Mouse (Mus musculus) 3134 (cell line): ENCODE results near the gene Shoc2.

Experiments
- DNase-seq: peaks from one replicate; pipeline ENCODE4 v3.0.0-alpha.2; 2011; ENCODE audit warnings: low spot score; ENCODE audit not compliant: insufficient read length; ENCODE audit errors: extremely low read depth

Shoc2 gene

DNA sequence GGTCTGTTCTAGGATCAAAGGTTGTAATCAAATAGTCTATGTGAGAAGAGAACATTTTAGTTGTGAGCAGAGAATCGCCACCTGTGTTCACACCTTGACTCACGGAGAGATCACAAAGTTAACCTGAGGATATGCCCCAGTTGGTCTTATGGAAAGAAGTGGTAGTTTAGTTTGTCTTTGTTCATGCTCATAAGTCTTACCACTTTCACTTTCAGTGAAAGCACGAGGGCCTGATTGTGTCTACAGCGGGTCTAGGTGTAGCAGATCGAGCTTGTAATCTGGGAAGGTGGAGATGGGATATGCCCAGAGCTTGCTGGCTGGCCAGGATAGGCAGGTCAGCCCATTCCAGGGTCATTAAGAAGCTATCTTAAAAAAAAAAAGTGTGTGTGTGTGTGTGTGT, 70.9 kb downstream of the Shoc2 start:
- DNase-seq, result no peak

DNA sequence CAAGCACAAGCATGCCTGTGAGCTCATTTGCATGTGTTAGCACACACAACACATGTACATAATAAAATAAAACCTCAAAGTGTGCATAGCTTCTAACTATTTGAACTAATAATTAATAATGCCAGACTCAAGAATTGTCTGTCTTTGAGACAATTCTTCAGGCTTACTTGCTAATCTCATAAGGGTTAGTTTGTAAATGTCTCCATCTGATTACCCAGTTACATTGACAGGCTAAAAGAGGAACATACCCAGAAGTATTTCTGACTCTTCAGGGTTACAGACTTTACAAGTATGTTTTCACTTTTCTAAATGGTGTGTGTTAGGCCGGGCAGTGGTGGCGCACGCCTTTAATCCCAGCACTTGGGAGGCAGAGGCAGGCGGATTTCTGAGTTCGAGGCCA, 71.4 kb downstream of the Shoc2 start:
- DNase-seq, result no peak

DNA sequence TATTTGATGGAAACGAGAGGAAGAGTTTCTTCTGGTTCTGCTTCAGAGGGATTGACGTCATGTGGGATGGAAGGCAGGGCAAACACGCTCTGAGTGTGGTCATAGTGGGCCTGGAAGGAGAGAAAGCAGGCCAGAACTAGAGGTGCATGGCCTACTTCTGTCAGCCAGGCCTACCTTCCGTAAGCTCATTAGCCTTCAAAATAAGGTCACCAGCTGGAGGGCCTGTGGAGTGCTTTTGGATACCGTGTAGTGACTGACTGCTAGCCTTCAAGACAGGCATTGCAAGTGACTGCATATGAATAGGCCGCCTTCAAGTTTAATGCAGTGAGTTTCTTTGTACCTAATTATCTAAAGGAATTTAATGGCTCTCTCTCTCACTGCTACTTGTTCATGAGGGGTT, 91.0 kb downstream of the Shoc2 start:
- no peak for DNase-seq

DNA sequence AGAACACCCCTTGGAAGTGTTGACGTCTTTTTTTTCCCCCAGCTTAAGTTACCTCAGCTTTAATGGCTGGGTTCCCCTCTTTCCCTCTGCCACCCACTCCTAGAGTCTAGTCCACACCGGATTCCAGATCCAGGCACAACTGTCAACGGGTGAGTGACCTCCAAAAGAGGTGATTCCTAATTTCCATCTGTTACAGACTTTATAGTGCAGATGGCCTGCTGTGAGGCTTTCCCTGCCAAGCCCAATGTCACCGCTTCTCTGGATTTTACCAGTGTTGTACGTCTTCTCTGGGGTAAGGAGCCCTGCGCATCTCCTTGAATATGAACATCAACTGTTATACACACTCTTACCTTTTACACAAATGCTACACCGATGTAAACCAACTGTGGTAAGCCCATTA, 95.3 kb downstream of the Shoc2 start:
- DNase-seq, result no peak

DNA sequence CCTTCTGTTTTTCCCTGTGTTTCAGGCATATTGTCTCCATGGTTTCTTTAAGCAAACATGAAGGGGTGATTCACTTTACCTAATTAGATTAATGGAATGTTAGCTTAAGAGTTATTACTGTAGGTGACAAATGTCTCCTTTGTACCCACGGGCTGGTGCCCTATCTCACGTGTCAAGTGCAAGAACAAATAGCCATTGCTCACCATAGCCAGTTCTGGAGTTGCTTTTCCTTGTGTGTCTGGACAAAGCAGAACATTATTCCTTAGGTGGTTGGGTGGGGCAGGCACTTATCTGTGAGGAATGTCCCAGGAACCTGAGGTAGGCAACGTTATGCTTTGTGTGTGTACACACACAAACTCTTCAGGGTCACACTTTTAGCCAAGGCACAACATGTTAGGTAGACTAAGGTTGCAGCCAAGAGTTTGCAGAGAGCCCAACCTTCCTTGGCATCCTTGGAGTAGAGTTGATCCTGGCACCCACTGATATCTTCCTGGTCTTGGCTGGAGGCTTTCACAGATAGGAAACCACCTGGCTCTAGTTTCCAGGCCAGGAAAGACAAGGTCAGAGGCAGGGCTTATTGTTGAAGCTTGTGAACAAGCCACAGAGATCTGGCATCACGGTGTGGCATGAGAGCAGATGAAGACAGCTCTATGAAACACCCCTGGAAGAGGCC, 96.4 kb downstream of the Shoc2 start:
- DNase-seq, result no peak

DNA sequence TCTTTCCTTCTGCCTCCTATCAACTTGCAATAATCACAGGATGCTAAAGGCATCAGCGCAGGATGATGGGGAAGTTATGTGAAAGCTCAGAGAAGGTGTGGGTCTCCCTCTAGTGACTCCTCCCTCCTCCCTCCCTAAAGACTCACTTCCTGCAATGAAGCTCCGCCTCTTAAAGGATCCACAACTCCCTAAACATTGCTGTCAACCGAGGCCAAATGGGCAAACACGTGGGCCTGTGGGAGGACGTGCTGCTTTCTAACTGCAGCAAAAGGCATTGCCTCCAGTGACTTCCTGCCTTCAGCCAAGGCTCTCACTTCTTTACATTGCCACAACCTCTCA, 96.9 kb downstream of the Shoc2 start:
- DNase-seq, result no peak

DNA sequence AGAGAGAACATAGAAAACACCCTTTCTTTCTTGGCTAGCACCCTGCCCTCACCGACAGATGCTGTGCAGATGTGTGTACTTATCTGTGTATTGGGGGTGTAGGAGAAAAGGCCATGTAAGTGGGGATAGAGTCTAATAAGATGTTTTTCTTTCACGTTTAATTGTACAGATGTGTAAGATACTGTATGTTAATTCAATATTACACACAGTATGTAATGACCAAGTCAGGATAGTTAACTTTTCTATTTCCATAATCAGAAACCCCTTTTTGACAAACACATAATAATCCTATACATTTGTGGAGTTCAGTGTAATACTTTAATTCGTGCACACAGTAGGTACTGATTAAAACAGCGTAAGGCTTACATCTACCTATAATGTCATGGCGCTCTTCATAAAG, 99.7 kb downstream of the Shoc2 start, which contains the start of gene Adra2a:
TSS of gene Adra2a (plus strand) at position 301 of the 400 bp plus-strand sequence.
- DNase-seq, result no peak

DNA sequence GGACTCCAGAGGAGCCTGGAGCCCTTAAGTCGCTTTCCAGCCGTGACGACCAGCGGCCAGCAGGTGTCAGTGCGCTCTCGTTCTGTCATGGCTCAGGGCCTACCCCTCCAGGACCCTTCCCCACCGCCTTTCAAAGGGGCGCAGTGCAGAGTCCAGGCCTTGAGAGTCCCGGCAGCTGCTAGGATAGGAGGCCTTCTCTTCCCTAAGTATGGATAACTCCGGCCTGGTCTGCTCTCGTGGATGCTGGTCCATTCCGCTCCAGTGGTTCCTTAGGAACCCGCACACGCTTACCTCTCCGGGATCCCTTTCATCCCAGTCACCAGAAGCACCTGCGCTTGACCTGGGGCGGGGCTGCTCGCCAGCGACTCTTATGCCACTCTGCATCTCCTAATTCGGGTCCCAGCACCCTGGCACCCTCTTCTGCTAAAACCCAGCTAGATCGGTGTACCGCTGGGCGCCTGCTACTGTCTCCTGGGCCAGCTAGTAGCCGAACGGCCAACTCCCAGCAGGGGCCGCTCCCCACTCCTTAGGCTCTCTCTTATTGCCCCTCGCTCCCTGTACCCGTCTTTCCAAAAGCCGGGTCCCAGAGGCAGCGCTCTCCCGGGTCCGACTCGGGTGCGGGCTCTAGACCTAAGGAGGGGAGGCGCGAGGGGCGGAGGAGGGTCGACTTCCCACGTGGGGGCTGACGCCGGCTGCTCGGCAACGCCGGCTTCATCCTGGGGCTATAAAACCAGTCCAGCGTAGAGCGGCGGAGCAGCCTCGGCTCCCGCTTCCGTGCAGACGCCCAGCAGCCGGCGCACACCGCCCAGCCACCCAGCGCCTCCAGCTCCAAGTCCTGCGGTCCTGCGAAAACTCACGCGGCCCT, 100.6 kb downstream of the Shoc2 start:
- peak; percentile 15 for DNase-seq

DNA sequence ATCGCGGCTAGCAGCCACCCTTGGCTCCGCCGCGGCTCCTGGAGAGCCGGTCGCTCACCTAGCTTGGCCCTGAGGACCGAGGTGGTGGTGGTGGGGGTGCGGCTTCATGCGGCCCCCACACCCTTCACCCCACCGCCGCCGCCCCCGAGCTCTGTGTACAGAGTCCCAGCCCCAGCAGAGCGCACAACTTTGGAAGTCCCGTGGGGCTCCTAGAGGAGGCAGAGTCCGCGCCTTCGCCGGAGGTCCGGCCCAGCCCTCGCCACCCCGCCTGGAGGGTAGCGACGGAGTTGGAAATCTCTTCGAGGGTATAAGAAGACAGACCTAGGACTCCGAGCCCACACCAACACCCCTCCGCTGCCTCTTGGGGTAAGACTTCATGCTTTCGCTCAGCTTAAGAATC, 101.3 kb downstream of the Shoc2 start:
- no peak for DNase-seq

DNA sequence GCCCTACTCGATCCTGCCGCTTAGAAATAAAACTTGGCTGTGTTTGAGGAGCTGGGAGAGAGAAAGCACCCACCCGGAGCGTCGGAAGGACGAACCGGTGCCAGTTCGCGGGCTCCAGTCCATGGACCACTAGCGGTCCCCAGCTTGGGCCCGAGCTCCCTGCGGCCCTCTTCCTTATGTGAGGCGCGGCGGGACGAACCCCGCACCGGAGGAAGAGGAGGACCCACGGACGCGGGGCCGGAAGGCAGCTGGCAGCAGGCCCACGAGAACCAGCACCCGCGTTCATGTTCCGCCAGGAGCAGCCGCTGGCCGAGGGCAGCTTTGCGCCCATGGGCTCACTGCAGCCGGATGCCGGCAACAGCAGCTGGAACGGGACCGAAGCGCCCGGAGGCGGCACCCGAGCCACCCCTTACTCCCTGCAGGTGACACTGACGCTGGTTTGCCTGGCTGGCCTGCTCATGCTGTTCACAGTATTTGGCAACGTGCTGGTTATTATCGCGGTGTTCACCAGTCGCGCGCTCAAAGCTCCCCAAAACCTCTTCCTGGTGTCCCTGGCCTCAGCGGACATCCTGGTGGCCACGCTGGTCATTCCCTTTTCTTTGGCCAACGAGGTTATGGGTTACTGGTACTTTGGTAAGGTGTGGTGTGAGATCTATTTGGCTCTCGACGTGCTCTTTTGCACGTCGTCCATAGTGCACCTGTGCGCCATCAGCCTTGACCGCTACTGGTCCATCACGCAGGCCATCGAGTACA, 102.0 kb downstream of the Shoc2 start:
- peak; percentile 15 for DNase-seq

DNA sequence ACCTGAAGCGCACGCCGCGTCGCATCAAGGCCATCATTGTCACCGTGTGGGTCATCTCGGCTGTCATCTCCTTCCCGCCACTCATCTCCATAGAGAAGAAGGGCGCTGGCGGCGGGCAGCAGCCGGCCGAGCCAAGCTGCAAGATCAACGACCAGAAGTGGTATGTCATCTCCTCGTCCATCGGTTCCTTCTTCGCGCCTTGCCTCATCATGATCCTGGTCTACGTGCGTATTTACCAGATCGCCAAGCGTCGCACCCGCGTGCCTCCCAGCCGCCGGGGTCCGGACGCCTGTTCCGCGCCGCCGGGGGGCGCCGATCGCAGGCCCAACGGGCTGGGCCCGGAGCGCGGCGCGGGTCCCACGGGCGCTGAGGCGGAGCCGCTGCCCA, 102.6 kb downstream of the Shoc2 start:
- DNase-seq, result no peak

DNA sequence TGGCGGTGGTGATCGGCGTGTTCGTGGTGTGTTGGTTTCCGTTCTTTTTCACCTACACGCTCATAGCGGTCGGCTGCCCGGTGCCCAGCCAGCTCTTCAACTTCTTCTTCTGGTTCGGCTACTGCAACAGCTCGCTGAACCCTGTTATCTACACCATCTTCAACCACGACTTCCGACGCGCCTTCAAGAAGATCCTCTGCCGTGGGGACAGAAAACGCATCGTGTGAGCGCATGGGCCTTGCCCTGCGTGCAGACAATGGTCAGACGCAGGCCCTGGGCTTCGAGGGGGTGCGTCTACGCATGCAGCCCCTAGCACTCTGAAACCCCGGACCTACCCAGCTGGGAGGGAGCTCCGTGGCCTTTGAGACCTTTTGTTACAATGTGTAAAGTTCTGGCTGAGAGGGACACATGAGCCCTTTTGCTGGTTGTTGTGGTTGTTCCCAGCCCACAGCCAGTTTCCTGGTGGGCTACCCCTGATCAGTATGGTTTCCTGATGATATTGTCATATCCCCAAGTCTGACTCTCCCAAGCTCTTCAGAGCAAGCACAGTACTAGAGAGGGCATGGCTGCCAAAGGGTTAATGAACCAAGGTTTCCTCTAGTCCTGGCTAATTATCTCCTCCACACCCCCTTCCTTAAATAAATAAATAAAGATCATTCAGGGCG, 103.4 kb downstream of the Shoc2 start:
- no peak for DNase-seq

DNA sequence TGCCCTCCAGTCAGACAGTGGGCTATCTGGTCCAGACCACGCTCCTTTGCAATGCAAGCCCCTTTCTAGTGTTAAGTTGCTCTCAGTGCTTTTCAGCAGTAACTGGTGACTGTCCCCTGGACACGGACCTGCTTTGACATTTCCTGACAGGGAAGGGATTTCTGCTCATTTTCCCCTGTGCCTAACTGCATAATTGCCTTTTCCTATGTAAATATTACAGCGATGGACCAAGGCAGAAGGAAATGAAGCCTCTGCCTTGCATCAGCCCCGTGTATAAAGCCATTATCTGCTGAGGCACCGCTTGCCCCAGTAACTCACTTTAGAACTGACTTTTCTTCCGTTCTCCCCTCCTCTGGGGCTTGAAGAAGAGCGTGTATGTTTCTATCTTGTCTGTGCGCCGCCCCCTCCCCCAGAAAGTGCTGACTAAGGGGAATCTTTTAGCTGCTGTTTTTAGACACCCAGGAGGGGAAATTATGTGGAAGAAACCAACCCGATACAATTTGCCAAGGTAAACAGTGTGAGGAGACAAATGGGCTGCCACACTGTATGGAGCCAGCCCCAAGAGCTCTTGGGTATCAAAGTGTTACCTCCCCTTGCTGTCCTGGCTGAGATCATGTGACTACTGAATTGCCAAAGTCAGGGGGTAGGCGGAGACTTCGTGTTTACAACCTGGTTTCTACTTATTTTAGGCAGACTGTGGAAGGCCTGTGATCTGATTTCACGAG, 104.2 kb downstream of the Shoc2 start:
- no peak for DNase-seq

DNA sequence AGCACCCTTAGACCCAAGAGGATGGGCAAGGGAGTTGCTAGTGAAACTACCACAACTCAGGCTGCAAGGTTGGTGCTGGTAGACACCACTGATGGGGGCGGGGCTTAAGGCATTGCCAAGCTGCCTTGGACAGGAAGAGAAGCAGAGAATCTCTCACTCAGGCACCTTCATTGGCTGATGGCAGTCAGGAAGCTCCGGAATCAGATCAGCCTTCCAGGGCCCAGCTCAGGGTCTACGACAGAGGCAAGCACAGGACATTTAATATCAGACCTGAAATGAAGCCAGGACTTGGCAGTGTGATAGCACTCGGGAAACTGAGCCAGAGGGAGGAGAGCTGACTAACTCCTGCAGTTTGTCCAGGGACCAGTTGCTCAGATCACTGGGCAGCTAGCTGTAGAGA, 107.5 kb downstream of the Shoc2 start:
- no peak for DNase-seq

DNA sequence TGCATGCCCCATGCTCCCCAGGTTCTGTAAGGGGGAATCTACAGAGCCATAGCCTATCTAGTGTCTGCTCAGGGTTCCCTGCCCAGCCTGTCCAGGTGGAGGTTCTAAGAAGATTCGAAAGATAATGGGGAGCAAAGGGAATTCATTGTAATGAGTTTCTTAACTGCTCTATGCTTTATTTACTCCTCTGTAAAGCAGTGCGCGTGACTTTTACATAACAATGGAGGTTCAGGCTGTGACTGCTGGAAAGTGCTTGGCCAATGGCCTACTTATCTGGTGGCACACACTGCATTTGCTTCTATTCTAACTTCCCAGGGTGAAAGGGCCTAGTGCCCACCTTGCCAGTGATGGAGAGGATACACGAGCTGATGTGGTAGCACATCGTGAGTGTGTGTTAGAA, 111.7 kb downstream of the Shoc2 start:
- no peak for DNase-seq

DNA sequence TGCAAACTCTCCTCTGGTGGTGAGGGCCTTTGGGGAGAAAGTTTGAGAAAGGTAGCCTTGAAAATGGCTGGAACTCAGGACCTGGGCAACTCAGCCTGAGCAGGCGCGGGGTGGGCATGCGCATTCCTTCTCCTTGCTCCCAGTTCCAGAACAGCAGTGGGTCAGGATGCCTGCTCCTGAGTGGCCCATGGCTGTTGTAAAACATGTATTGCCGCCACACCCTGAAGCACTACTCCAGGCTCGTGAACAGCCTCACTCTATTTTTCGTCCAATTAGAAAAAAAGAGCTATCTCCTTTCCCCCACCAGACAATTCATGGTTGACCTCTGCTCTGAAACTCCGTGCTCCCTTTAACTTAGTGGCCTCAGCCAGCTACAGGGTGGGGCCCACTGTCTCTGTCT, 124.3 kb downstream of the Shoc2 start:
- DNase-seq, result no peak

DNA sequence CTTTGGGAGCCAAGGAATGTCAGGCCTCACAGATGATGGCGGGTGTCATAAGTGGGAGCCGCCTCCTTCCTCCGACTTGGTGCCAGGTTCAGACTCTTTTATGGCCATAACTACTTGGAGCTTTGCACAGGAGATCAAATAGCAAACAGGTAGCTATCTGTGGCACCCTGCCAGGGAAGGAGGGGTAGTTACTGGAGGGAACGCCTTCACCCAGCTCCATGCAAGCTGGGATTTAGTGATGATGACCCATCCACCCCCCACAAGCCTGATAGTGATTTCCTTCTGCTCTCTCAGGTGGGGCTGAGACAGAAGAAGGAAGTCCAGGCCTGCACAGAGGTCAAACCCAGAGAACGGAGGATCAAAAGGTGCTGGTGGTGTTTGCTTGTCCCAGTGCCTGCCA, 126.4 kb downstream of the Shoc2 start:
- no peak for DNase-seq

DNA sequence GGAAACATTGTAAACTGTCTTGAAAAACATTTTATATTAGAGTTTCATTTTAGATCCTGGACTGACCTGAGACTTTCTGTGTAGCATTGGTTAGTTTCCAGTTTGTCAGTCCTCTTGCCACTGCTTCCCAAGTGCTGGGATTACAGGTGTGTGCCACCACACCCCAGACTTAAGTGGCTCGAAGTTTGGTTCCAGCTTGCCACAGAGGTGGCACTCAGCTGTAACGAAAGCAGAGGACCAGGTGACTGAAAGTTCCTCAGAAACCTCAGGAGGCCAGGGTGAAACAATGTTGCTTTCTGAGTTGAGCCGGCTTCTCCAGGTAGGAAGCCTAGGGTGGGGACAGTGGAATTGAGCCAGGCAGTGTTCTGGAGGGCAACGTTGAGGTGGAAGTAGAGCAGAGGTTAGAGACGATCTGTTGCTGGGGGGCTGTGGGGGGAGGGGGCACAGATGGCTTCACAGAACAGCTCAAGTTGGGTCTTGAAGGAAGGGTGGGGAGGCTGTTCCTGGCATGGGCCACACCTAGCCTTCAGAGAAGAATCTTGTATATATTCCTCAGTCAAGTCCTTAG, 128.2 kb downstream of the Shoc2 start:
- no peak for DNase-seq

DNA sequence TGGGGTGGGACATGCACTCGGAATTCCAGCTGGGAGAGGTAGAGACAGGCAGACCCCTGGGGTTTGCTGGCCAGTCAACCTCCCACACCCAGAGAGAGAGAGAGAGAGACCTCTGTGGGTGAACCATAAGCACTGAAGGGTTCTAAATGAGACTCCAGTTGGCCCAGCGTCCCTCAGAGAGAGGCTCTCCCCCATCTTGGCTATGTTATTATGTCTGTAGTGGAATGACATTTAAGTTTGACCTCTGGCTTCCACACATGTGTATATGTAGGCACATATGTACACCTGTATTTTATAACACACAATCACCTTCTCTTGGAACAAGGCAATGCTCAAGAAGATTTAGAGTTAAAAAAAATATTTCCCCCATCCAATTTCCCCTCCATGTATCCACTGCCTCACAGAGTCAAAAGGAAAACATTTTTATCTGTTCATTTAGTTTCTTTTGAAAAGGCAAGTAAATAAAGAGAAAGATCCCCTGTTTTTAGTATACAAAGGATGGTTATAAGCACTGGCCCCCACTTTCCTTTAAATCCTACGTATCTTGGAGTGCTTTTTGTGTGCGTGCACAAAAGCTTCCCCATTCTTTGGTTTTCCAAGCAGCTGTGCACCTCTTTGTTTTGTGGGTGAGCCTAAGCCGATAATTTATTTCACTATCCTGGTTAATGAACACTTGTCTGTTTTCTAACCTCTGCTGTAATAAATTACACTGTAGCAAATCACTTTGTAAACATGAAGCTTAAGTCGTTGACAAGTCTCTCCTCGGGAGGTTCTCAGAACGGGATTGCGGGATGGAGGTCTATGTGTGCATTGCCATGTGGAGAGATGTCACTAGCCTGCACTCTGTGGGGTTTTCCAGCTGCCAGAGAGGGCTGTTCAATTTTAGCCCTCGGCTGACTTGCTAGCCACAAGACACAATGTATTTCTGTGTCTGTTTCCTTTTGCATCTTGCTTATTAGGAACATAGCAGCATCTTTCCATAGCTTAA, 132.6 kb downstream of the Shoc2 start:
- no peak for DNase-seq
